In genomic region chr2:91649553-91650359, GRCm38 (mm10) we compare ENCODE assay signal across 8 mouse cellular contexts. TPM values are rescaled to one million over a fixed set of nuclear protein-coding genes. Genes with fewer than 3 reads are reported as not detected.
A peak's percentile ranks its signal among the peaks of the same experiment; 100 is the strongest.
DNase-seq lines count a peak whose midpoint lies in the region; ATAC-seq and TF ChIP-seq lines count a peak whose summit lies in the region.

Gene Zfp408 (minus strand): TSS chr2:91649791.
Gene Arhgap1 (plus strand): TSS chr2:91649860.

- peak within 1 kb of the TSS; percentile 82 for H3K4me2 ChIP-seq in forebrain, postnatal 0 days (ENCODE audit: low read depth)
- peak within 1 kb of the TSS; percentile 90 for H3K4me2 ChIP-seq in lung, embryonic 15.5 days

- TF ChIP-seq POLR2A in MEL (IDR thresholded peaks at IDR 0.05; ENCODE audit: control insufficient read depth in 1 of 2, insufficient read depth in 1 of 2, low read depth in 1 of 2, low read length in 2 of 2, poor library complexity in 1 of 2), result peak; percentile 61 to 88; a peak in 3 of 4 replicates
- TF ChIP-seq POLR2A in cerebellum, adult 2 months (IDR thresholded peaks at IDR 0.05; ENCODE audit: borderline replicate concordance, insufficient read depth, low read length), result peak; percentile 64; the same call in 1 of the 2 replicates

- WGBS in cerebellum, adult 2 months, result under 1% methylated on average over 44 of the region's 44 CpGs
- under 1% methylated on average over 44 of the region's 44 CpGs for WGBS in forebrain, postnatal 0 days
- under 1% methylated on average over 44 of the region's 44 CpGs for WGBS in lung, embryonic 15.5 days

- peak within 1 kb of the TSS; percentile 90 for H3K27ac ChIP-seq in MEL (ENCODE audit: control insufficient read depth, low read depth, low read length)
- peak within 1 kb of the TSS; percentile 88 for H3K27ac ChIP-seq in cerebellum, adult 2 months (ENCODE audit: insufficient read depth, low read length)
- H3K27ac ChIP-seq in forebrain, postnatal 0 days (ENCODE audit: low read depth, low read length), result peak within 1 kb of the TSS; percentile 90
- peak within 1 kb of the TSS; percentile 89 for H3K27ac ChIP-seq in lung, embryonic 15.5 days

- H3K79me2 ChIP-seq in MEL (ENCODE audit: control insufficient read depth, insufficient read depth, low read length, poor library complexity), result peaks cover 26% of the 10 kb centered on the region

- no peak for TF ChIP-seq CTCF in MEL (IDR thresholded peaks at IDR 0.05 in 2 of 3, conservative IDR thresholded peaks at IDR 0.05 in 1 of 3; ENCODE audit: control insufficient read depth in 1 of 3, insufficient read depth in 1 of 3, low read depth in 2 of 3, low read length in 3 of 3, poor library complexity in 1 of 3, severe bottlenecking in 1 of 3)
- TF ChIP-seq CTCF in cerebellum, adult 2 months (IDR thresholded peaks at IDR 0.05; ENCODE audit: borderline replicate concordance, insufficient read depth, low read depth, low read length), result no peak
- TF ChIP-seq CTCF in forebrain, postnatal 0 days (IDR thresholded peaks at IDR 0.05; ENCODE audit: low read depth), result no peak

- peaks cover 0 to 4% of the 10 kb centered on the region in 2 experiments; a peak in 3 of 4 replicates for H3K36me3 ChIP-seq in MEL (ENCODE audit: control insufficient read depth in 1 of 2, insufficient read depth in 2 of 2, low read length in 2 of 2)
- H3K36me3 ChIP-seq in forebrain, postnatal 0 days (ENCODE audit: insufficient read depth), result peaks cover 56% of the 10 kb centered on the region
- H3K36me3 ChIP-seq in lung, embryonic 15.5 days, result peaks cover 45% of the 10 kb centered on the region

- peak within 1 kb of the TSS; percentile 92 for H3K9ac ChIP-seq in MEL (ENCODE audit: control insufficient read depth, low read depth, low read length, poor library complexity, severe bottlenecking)
- peak within 1 kb of the TSS; percentile 79 for H3K9ac ChIP-seq in forebrain, postnatal 0 days
- peak within 1 kb of the TSS; percentile 75 for H3K9ac ChIP-seq in lung, embryonic 15.5 days

- H3K4me1 ChIP-seq in MEL (ENCODE audit: control insufficient read depth in 1 of 2, insufficient read depth in 2 of 2, low read length in 2 of 2), result peaks cover 0 to 5% of the 10 kb centered on the region in 2 experiments; a peak in 2 of 4 replicates
- 0 out of 2 replicates have a peak, but pooled peaks cover 5% of the 10 kb centered on the region for H3K4me1 ChIP-seq in cerebellum, adult 2 months (ENCODE audit: control insufficient read depth, insufficient read depth, low read length)
- H3K4me1 ChIP-seq in forebrain, postnatal 0 days (ENCODE audit: insufficient read depth), result peaks cover 9% of the 10 kb centered on the region; the same call in 1 of the 2 replicates
- H3K4me1 ChIP-seq in lung, embryonic 15.5 days, result peaks cover 27% of the 10 kb centered on the region

- TF ChIP-seq RAD21 in MEL (IDR thresholded peaks at IDR 0.05; ENCODE audit: low read depth, low read length), result no peak

- peak; percentile 100 for DNase-seq in MEL (ENCODE audit: low read depth, low spot score)
- DNase-seq in cerebellum, adult 2 months, result peak; percentile 97
- peak; percentile 98 for DNase-seq in forebrain, postnatal 0 days
- DNase-seq in heart, postnatal 4 days, result peak; percentile 98
- peak; percentile 95 to 98 for DNase-seq in layer of hippocampus, adult 8-10 months (ENCODE audit: low spot score in 2 of 2)
- peak; percentile 94 for DNase-seq in ovary, adult 18-20 months (ENCODE audit: low spot score)
- peak; percentile 98 for DNase-seq in thymus, postnatal 0 days (ENCODE audit: low spot score)

- no peaks in the 10 kb centered on the region for H3K9me3 ChIP-seq in MEL (replicated peaks; ENCODE audit: insufficient read depth, low read length)
- H3K9me3 ChIP-seq in forebrain, postnatal 0 days (ENCODE audit: low read length), result no peaks in the 10 kb centered on the region
- no peaks in the 10 kb centered on the region for H3K9me3 ChIP-seq in lung, embryonic 15.5 days

- no peaks in the 10 kb centered on the region for H3K27me3 ChIP-seq in MEL (ENCODE audit: control insufficient read depth in 1 of 2, insufficient read depth in 2 of 2, low read length in 2 of 2)
- no peaks in the 10 kb centered on the region for H3K27me3 ChIP-seq in cerebellum, adult 2 months (ENCODE audit: control insufficient read depth, insufficient read depth, low read length)
- H3K27me3 ChIP-seq in forebrain, postnatal 0 days (ENCODE audit: insufficient read depth, low read length), result no peaks in the 10 kb centered on the region
- H3K27me3 ChIP-seq in lung, embryonic 15.5 days, result no peaks in the 10 kb centered on the region

- peak within 1 kb of the TSS; percentile 89 to 94 for H3K4me3 ChIP-seq in MEL (ENCODE audit: control insufficient read depth in 1 of 2, insufficient read depth in 1 of 2, low read depth in 2 of 2, low read length in 2 of 2)
- peak within 1 kb of the TSS; percentile 85 for H3K4me3 ChIP-seq in cerebellum, adult 2 months (replicated peaks; ENCODE audit: insufficient read depth, low read depth, low read length)
- H3K4me3 ChIP-seq in forebrain, postnatal 0 days (ENCODE audit: low read depth, low read length), result peak within 1 kb of the TSS; percentile 68
- peak within 1 kb of the TSS; percentile 71 for H3K4me3 ChIP-seq in lung, embryonic 15.5 days

- ATAC-seq in forebrain, postnatal 0 days, result peak; percentile 96
- ATAC-seq in lung, embryonic 15.5 days (ENCODE audit: borderline replicate concordance, extremely low read depth, low FRiP score, low TSS enrichment), result peak; percentile 93

- peak in 1 of 2 experiments; percentile 58; a peak in 1 of 4 replicates for TF ChIP-seq EP300 in MEL (IDR thresholded peaks at IDR 0.05; ENCODE audit: low read depth in 1 of 2, low read length in 2 of 2)

TF ChIP-seq in MEL, 35 proteins besides CTCF, POLR2A, EP300 and RAD21 (continues in another document):
- TF ChIP-seq USF1 (IDR thresholded peaks at IDR 0.05; ENCODE audit: low read depth, low read length), result peak; percentile 94
- no peak for TF ChIP-seq GATA1 (IDR thresholded peaks at IDR 0.05; ENCODE audit: low read depth, low read length)
- TF ChIP-seq NRF1 (IDR thresholded peaks at IDR 0.05; ENCODE audit: insufficient read depth, low read depth, low read length, poor library complexity, severe bottlenecking), result 0 out of 2 replicates have a peak, but pooled peaks have one; percentile 11
- TF ChIP-seq ELF1 (IDR thresholded peaks at IDR 0.05; ENCODE audit: low read depth, low read length), result peak; percentile 99
- TF ChIP-seq TAL1 (IDR thresholded peaks at IDR 0.05; ENCODE audit: low read length), result no peak
- TF ChIP-seq BHLHE40 (IDR thresholded peaks at IDR 0.05; ENCODE audit: borderline replicate concordance, low read depth, low read length), result peak; percentile 89
- no peak for TF ChIP-seq ZKSCAN1 (IDR thresholded peaks at IDR 0.05; ENCODE audit: low read depth, low read length)
- no peak for TF ChIP-seq JUND (IDR thresholded peaks at IDR 0.05; ENCODE audit: low read depth, low read length)
- TF ChIP-seq POLR2AphosphoS5 (IDR thresholded peaks at IDR 0.05; ENCODE audit: borderline replicate concordance, low read depth, low read length), result no peak
- TF ChIP-seq MXI1 (IDR thresholded peaks at IDR 0.05; ENCODE audit: low read depth, low read length), result peak; percentile 95
- 0 out of 2 replicates have a peak, but pooled peaks have one; percentile 32 for TF ChIP-seq MYB (IDR thresholded peaks at IDR 0.05; ENCODE audit: low read depth, low read length)
- TF ChIP-seq POLR2AphosphoS2 (IDR thresholded peaks at IDR 0.05; ENCODE audit: low read length), result peak; percentile 83; the same call in 1 of the 2 replicates
- peak; percentile 81; the same call in 1 of the 2 replicates for TF ChIP-seq ZMIZ1 (IDR thresholded peaks at IDR 0.05; ENCODE audit: low read depth, low read length)
- TF ChIP-seq TBP (IDR thresholded peaks at IDR 0.05; ENCODE audit: low read depth, low read length), result peak; percentile 82
- TF ChIP-seq E2F4 (IDR thresholded peaks at IDR 0.05; ENCODE audit: borderline replicate concordance, low read depth, low read length), result peak; percentile 29; the same call in 1 of the 2 replicates
- peak in 1 of 2 experiments; percentile 56; a peak in 1 of 4 replicates for TF ChIP-seq USF2 (IDR thresholded peaks at IDR 0.05; ENCODE audit: borderline replicate concordance in 1 of 2, insufficient read depth in 1 of 2, low read depth in 1 of 2, low read length in 2 of 2)
- TF ChIP-seq RCOR1 (IDR thresholded peaks at IDR 0.05; ENCODE audit: low read depth, low read length), result peak; percentile 50; the same call in 1 of the 2 replicates
- peak; percentile 80 for TF ChIP-seq NELFE (IDR thresholded peaks at IDR 0.05; ENCODE audit: low read depth, low read length)
- TF ChIP-seq GABPA (IDR thresholded peaks at IDR 0.05; ENCODE audit: low read depth, low read length), result no peak
- peak; percentile 90 for TF ChIP-seq MYC (IDR thresholded peaks at IDR 0.05; ENCODE audit: low read depth, low read length)
- no peak for TF ChIP-seq CHD1 (IDR thresholded peaks at IDR 0.05; ENCODE audit: low read depth, low read length)

RNA-seq across cellular contexts. Expression of gene Zfp408, which starts in this region (rescaled TPM):
- 8.6 and 10.4 TPM in 2 replicates for total RNA-seq in MEL (2012; rRNA removed)
- polyA plus RNA-seq in MEL (2012; ENCODE audit: insufficient read depth in 1 of 2, insufficient read length in 2 of 2, low read depth in 1 of 2, low replicate concordance in 2 of 2, missing spikeins in 1 of 2), result 10 to 100 TPM in 1 of 2 experiments, not detected in 1; 16.4 TPM
- polyA plus RNA-seq in cerebellum, adult 2 months (2012; rRNA removed), result 14.4 and 15.6 TPM in 2 replicates
- total RNA-seq in forebrain, postnatal 0 days (2014; rRNA removed), result 18.5 and 30.7 TPM in 2 replicates
- polyA plus RNA-seq in forebrain, postnatal 0 days (2015; fragmentation: Nextera tagmentation; extraction: Ambion mirVana), result 6.2 and 8.7 TPM in 2 replicates
- total RNA-seq in heart, postnatal 4 days (2021), result 10 to 100 TPM; 12.7 to 13.9 TPM
- 10 to 100 TPM; 11.2 to 15.0 (median 11.8) TPM for total RNA-seq in layer of hippocampus, adult 8-10 months (2022)
- 10.9 and 11.1 TPM in 2 replicates for polyA plus RNA-seq in lung, embryonic 15.5 days (2015; fragmentation: Nextera tagmentation; extraction: Ambion mirVana)
- 7.9 and 12.8 TPM in 2 replicates for polyA plus RNA-seq in thymus, postnatal 0 days (2015; fragmentation: Nextera tagmentation; extraction: Ambion mirVana)

RNA-seq across cellular contexts. Expression of gene Arhgap1, which starts in this region (rescaled TPM):
- 21.4 and 23.5 TPM in 2 replicates for total RNA-seq in MEL (2012; rRNA removed)
- 10 to 100 TPM in 1 of 2 experiments, not detected in 1; 40.1 TPM for polyA plus RNA-seq in MEL (2012; ENCODE audit: insufficient read depth in 1 of 2, insufficient read length in 2 of 2, low read depth in 1 of 2, low replicate concordance in 2 of 2, missing spikeins in 1 of 2)
- polyA plus RNA-seq in cerebellum, adult 2 months (2012; rRNA removed), result 40.8 and 45.9 TPM in 2 replicates
- total RNA-seq in forebrain, postnatal 0 days (2014; rRNA removed), result 81.5 and 104 TPM in 2 replicates
- 107 and 111 TPM in 2 replicates for polyA plus RNA-seq in forebrain, postnatal 0 days (2015; fragmentation: Nextera tagmentation; extraction: Ambion mirVana)
- 10 to 100 TPM; 83.1 to 84.8 TPM for total RNA-seq in heart, postnatal 4 days (2021)
- 10 to 100 TPM; 56.8 to 66.3 (median 63.1) TPM for total RNA-seq in layer of hippocampus, adult 8-10 months (2022)
- polyA plus RNA-seq in lung, embryonic 15.5 days (2015; fragmentation: Nextera tagmentation; extraction: Ambion mirVana), result 134 and 142 TPM in 2 replicates
- 118 and 123 TPM in 2 replicates for polyA plus RNA-seq in thymus, postnatal 0 days (2015; fragmentation: Nextera tagmentation; extraction: Ambion mirVana)

Comparison
In these comparisons a context has a peak if more than half of its experiments do, and no peak if none do; other contexts are left out.
1. Peak in every context shown above with its lines: DNase-seq, ATAC-seq, H3K4me3 ChIP-seq and H3K27ac ChIP-seq.